Mouse (Mus musculus): Measurements from ENCODE around the gene Agpat3. TPM values are rescaled to one million over a fixed set of nuclear protein-coding genes. Genes with fewer than 3 reads are reported as not detected.

Agpat3 gene
- polyA plus RNA-seq, 2 experiments = 14.5 to 21.0 TPM

DNA sequence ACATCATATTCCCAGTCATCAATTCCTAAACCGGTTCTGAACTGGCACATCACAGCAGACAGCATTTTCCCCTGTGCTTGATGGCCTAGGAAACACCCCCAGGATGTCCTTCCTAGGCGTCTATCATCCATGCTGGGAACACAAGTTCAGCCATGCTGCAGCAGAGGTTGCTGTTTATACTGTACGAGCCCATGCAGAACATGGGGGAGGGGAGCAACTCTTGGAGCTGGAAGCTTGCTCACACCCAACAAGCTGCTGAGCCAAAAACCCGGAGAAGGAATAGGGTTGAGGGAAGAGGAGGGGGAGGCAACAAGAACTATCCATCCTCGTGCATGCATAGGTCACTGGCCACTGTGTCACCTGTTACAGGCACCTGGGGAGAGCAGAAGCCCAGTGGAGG lies 92.0 kb downstream of the Agpat3 start:
- Histone ChIP-seq H3K4me3 (ENCODE audit: insufficient read depth in 1 of 2, low read depth in 2 of 2, low read length in 2 of 2) (no peak overlapping the region), H3K4me1 (replicated peaks; ENCODE audit: control insufficient read depth in 2 of 2, insufficient read depth in 2 of 2, low read length in 1 of 2) (no peaks in the 10 kb centered on the region), H3K4me2 (ENCODE audit: low read depth) (no peak overlapping the region), H3K9ac (replicated peaks) (no peak overlapping the region), H3K27ac (no peak overlapping the region), H3K36me3 (replicated peaks; ENCODE audit: control insufficient read depth, insufficient read depth, low read depth) (no peaks in the 10 kb centered on the region), H3K9me3 (ENCODE audit: control insufficient read depth, low read length) (no peaks in the 10 kb centered on the region), H3K27me3 (ENCODE audit: control insufficient read depth, insufficient read depth, low read length) (no peaks in the 10 kb centered on the region)
- DNase-seq (ENCODE audit: low read depth in 3 of 3, low spot score in 3 of 3) (no peak), ATAC-seq (ENCODE audit: insufficient read depth) (no peak)
- TF ChIP-seq CTCF (IDR thresholded peaks at IDR 0.05; ENCODE audit: low read depth) (no peak), EP300 (IDR thresholded peaks at IDR 0.05; ENCODE audit: low read depth) (no peak)
- WGBS (ENCODE audit: insufficient replicate concordance) = 25% methylated on average over 5 of the region's 5 CpGs

DNA sequence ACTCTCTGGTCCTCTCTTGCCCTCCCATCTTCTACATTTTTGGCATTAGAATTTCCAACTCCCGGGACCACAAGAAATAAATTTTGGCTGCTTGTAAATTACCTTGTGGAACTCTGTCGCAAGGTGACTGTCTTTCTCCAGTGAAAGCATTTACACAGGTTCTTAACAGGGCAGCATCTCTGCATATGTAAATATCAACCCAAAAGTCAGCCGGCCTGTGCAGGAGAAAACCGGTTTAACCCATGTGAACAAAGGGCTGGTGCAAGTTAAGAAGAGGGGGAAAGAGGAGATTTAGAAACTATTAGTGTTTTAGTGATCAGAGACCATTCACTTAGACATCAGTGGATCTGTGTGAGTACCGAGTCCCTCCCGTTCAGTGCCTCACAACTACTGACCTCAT lies 92.6 kb downstream of the Agpat3 start:
- Histone ChIP-seq H3K27ac (no peak overlapping the region), H3K4me3 (ENCODE audit: insufficient read depth in 1 of 2, low read depth in 2 of 2, low read length in 2 of 2) (no peak overlapping the region), H3K4me1 (replicated peaks; ENCODE audit: control insufficient read depth in 2 of 2, insufficient read depth in 2 of 2, low read length in 1 of 2) (no peaks in the 10 kb centered on the region), H3K9me3 (ENCODE audit: control insufficient read depth, low read length) (no peaks in the 10 kb centered on the region), H3K27me3 (ENCODE audit: control insufficient read depth, insufficient read depth, low read length) (no peaks in the 10 kb centered on the region), H3K9ac (replicated peaks) (no peak overlapping the region), H3K36me3 (replicated peaks; ENCODE audit: control insufficient read depth, insufficient read depth, low read depth) (no peaks in the 10 kb centered on the region), H3K4me2 (ENCODE audit: low read depth) (no peak overlapping the region)
- DNase-seq (ENCODE audit: low read depth in 3 of 3, low spot score in 3 of 3) (no peak), ATAC-seq (ENCODE audit: insufficient read depth) (no peak)
- TF ChIP-seq CTCF (IDR thresholded peaks at IDR 0.05; ENCODE audit: low read depth) (no peak), EP300 (IDR thresholded peaks at IDR 0.05; ENCODE audit: low read depth) (no peak)
- WGBS (ENCODE audit: insufficient replicate concordance) = 48% methylated on average over 6 of the region's 6 CpGs

DNA sequence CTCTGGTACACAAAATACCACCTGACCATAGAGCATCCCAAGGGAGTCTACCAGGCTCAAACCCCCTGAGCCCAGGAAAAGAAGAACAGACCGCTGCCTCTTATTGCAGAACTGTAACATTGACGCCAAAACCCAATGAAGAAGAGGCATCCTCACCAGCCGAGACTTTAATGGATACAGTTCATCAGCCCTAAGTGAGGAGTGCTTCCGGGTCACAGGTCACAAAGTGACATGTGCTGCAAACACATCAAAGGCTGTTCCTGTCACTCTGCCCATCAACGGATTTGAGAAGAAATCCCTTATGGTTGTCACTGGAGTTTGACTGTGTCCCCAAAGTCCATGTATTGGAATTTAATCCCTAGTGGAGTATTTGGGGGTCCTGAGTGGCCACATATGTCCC lies 93.1 kb downstream of the Agpat3 start:
- H3K4me1 ChIP-seq (replicated peaks; ENCODE audit: control insufficient read depth in 2 of 2, insufficient read depth in 2 of 2, low read length in 1 of 2) = no peaks in the 10 kb centered on the region
- H3K9ac ChIP-seq (replicated peaks) = no peak overlapping the region
- ATAC-seq (ENCODE audit: insufficient read depth) (no peak), DNase-seq (ENCODE audit: low read depth in 3 of 3, low spot score in 3 of 3) (no peak)
- no peaks in the 10 kb centered on the region for H3K9me3 ChIP-seq (ENCODE audit: control insufficient read depth, low read length)
- no peak overlapping the region for H3K4me2 ChIP-seq (ENCODE audit: low read depth)
- TF ChIP-seq CTCF (IDR thresholded peaks at IDR 0.05; ENCODE audit: low read depth) (no peak), EP300 (IDR thresholded peaks at IDR 0.05; ENCODE audit: low read depth) (no peak)
- no peaks in the 10 kb centered on the region for H3K36me3 ChIP-seq (replicated peaks; ENCODE audit: control insufficient read depth, insufficient read depth, low read depth)
- no peak overlapping the region for H3K27ac ChIP-seq
- H3K27me3 ChIP-seq (ENCODE audit: control insufficient read depth, insufficient read depth, low read length) = no peaks in the 10 kb centered on the region
- H3K4me3 ChIP-seq (ENCODE audit: insufficient read depth in 1 of 2, low read depth in 2 of 2, low read length in 2 of 2) = no peak overlapping the region
- 58% methylated on average over 5 of the region's 5 CpGs for WGBS (ENCODE audit: insufficient replicate concordance)

DNA sequence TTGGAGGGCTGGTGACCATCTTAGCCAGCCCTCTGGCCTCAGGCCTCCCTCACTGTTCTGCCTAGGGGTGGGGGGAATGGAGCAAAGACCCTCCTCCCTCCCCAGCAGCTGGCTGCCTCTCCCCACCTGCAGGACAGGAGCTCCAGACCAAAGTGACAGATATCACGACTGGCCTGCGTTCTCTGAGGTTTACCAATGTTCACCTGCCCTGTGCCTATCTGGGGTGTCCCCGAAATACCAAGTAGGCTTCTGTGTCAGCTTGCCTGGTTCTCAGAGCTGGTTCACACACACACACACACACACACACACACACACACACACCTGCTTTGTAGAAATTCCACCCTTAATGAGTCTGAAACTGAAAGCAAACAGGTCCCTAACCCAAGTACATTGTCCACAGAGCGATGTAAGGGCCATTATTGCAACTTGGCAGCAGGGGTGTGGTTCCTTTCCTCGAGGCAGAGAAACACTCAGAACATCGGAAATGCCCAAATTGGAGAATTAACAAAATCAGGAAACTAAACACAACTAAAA lies 94.1 kb downstream of the Agpat3 start:
- no peak for ATAC-seq (ENCODE audit: insufficient read depth)
- H3K4me3 ChIP-seq (ENCODE audit: insufficient read depth in 1 of 2, low read depth in 2 of 2, low read length in 2 of 2) = no peak overlapping the region
- no peaks in the 10 kb centered on the region for H3K9me3 ChIP-seq (ENCODE audit: control insufficient read depth, low read length)
- no peaks in the 10 kb centered on the region for H3K36me3 ChIP-seq (replicated peaks; ENCODE audit: control insufficient read depth, insufficient read depth, low read depth)
- no peak overlapping the region for H3K27ac ChIP-seq
- no peak overlapping the region for H3K4me2 ChIP-seq (ENCODE audit: low read depth)
- no peak overlapping the region for H3K9ac ChIP-seq (replicated peaks)
- WGBS (ENCODE audit: insufficient replicate concordance) = 70% methylated on average over 6 of the region's 6 CpGs
- no peaks in the 10 kb centered on the region for H3K27me3 ChIP-seq (ENCODE audit: control insufficient read depth, insufficient read depth, low read length)
- DNase-seq (ENCODE audit: low read depth in 3 of 3, low spot score in 3 of 3) = no peak
- TF ChIP-seq CTCF (IDR thresholded peaks at IDR 0.05; ENCODE audit: low read depth) (no peak), EP300 (IDR thresholded peaks at IDR 0.05; ENCODE audit: low read depth) (no peak)
- no peaks in the 10 kb centered on the region for H3K4me1 ChIP-seq (replicated peaks; ENCODE audit: control insufficient read depth in 2 of 2, insufficient read depth in 2 of 2, low read length in 1 of 2)

DNA sequence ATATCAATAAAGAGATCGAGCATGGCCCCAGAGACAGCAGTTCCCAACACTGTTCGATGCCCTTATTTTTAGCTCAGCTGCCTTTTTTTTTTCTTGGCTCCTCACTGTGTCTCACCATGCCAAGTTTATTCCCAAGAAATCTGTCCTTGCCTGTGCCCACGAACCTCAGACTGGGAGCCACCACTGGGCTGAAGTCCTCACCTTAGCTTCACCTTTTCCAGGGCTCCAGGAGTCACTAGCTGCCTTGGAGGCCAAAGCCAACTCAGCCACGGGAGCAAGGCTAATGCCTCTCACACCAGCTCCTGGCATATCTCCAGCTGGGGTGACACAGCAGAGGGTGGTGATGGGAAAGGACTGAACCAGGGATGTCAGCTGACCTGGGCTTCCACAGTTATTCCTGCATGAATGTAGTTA lies 96.6 kb downstream of the Agpat3 start:
- Histone ChIP-seq H3K36me3 (replicated peaks; ENCODE audit: control insufficient read depth, insufficient read depth, low read depth) (no peaks in the 10 kb centered on the region), H3K9ac (replicated peaks) (no peak overlapping the region), H3K4me1 (replicated peaks; ENCODE audit: control insufficient read depth in 2 of 2, insufficient read depth in 2 of 2, low read length in 1 of 2) (no peaks in the 10 kb centered on the region), H3K27me3 (ENCODE audit: control insufficient read depth, insufficient read depth, low read length) (no peaks in the 10 kb centered on the region), H3K4me2 (ENCODE audit: low read depth) (no peak overlapping the region), H3K27ac (no peak overlapping the region), H3K4me3 (ENCODE audit: insufficient read depth in 1 of 2, low read depth in 2 of 2, low read length in 2 of 2) (no peak overlapping the region), H3K9me3 (ENCODE audit: control insufficient read depth, low read length) (no peaks in the 10 kb centered on the region)
- 48% methylated on average over 4 of the region's 4 CpGs for WGBS (ENCODE audit: insufficient replicate concordance)
- no peak for TF ChIP-seq CTCF (IDR thresholded peaks at IDR 0.05; ENCODE audit: low read depth)
- no peak for TF ChIP-seq EP300 (IDR thresholded peaks at IDR 0.05; ENCODE audit: low read depth)
- no peak for DNase-seq (ENCODE audit: low read depth in 3 of 3, low spot score in 3 of 3)
- no peak for ATAC-seq (ENCODE audit: insufficient read depth)
